Mouse (Mus musculus) layer of hippocampus, postnatal 14 days (tissue): ENCODE results near the gene Cyp2a5. TPM values are rescaled to one million over a fixed set of nuclear protein-coding genes. Genes with fewer than 3 reads are reported as not detected.
"Not testable (repeated sequence)": the region's sequence is repeated elsewhere in the genome, so short reads cannot be mapped to it uniquely, and the experiment has no call there.

Experiments
- DNase-seq, 2 experiments: peaks; one replicate each; pipeline ENCODE4 v3.0.0; 2021 to 2022; ENCODE audit warnings: low spot score in 2 of 2, mixed read lengths in 1 of 2
- long read RNA-seq, 2 experiments: library from polyadenylated mRNA; stranded (forward); transcript quantifications; one replicate each; pipeline ENCODE4 v2.0.0; 2021
- total RNA-seq, 2 experiments: library from RNA; stranded (reverse); gene quantifications; 2 replicates each; pipeline ENCODE4 v1.2.3; 2021

Gene Cyp2a5
- not detected for total RNA-seq
- long read RNA-seq, experiment 1: 0 reads
- long read RNA-seq, experiment 2: 0 reads

DNA sequence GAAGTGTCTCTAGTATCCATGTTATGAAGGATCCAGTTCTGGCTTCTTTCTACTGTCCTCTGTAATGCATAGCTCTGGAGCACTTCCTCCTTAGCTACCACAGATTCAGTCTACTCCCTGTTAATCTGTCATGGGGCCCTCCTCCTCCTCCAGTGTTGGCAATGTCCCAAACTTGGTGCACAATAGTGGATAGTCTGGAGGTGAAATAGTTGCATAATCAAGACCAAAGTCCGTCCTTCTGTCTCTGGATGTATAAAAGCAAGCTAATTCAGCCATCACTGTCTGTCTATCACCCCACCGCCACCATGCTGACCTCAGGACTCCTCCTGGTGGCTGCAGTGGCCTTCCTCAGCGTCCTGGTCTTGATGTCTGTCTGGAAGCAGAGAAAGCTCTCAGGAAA, at the start of gene Cyp2a5:
Cyp2a5 (plus strand) TSS at position 247 of the 400 bp plus-strand sequence.
- DNase-seq: not testable (repeated sequence)

- DNase-seq: not testable (repeated sequence)
Measured at GRCm38 (mm10) chr7:26786013-26786412, 49.1 kb upstream of the Cyp2a5 start.

DNA sequence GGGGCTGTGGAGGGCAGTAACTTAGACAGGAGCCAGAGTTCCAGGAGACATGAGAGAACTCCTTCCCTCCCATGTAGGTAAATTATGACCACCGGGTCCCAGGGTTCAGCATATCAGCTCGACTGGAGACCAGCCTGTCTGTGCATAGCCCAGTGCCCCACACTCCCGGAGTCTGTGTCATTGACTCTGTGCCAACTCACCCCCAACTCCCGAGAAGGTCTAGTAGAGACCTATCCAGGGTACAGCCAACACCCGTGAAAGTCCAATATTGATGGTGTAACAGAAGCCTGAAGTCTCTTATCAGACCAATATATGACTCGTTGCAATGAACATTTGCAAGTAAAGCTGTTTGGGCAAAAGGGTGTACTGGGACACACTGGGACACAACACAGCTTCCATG, 45.1 kb upstream of the Cyp2a5 start:
- DNase-seq: no peak

DNA sequence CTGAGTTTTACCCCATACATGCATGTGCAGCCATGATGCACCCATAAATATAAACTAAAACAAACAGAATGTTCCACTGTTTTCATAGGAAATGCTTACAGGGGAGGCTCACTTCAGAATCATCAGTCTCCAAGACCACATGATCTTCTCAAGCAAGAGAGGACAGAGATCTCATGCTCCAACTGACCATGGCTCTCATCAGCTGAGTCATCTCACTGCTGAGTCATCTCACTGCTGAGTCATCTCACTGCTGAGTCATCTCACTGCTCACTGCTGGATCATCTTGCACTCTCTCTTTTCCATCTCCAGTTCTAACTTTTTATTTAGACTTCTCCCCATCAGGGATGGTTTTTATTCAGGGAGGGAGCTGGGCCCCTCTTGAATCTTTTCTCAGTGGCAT, 35.0 kb upstream of the Cyp2a5 start:
- no peak for DNase-seq

GRCm38 (mm10) chr7:26800996-26801395, 34.1 kb upstream of the Cyp2a5 start:
- no peak for DNase-seq

DNA sequence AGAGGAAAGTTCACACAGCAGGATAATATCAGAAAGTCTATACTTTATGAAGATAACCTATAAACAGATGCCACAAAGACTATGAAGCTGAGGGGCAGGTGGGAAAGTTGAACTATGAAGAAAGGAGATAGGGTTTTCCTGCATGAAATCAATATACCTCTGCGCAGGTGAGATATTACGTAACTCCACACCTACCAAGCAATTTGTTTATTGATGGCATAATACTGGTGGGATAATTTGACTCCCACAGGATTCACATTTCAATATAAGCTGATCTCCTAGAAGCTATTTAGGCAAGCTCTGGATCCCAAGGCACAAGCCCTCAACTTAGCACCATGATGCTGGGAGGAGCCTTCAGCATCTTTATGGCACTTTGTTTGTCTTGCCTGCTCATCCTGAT, 26.5 kb upstream of the Cyp2a5 start, which contains the start of gene Cyp2g1:
Cyp2g1 (plus strand) TSS at position 301 of the 400 bp plus-strand sequence.
- no peak for DNase-seq

GRCm38 (mm10) chr7:26831556-26832292, 3.4 kb upstream of the Cyp2a5 start:
- not testable (repeated sequence) for DNase-seq

DNA sequence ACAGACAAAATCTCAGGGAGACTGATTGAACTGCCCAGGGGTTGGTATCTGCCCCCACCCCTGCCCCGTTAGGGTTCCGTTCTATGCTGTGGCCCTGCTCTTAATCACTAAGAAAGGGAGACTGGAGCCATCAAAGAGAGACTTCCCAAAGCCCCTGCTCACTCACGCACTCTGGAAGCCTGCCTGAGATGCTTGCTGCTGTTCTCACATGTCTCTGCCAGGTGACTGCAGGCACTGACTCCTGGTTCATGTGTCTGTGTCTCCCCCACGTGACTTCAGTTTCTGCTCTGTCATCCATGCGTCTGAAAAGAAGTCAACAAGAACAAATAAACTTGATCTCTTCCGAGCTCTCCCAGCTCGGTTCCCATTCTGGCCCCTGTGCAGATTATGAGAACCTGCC, 2.4 kb upstream of the Cyp2a5 start:
- not testable (repeated sequence) for DNase-seq

- DNase-seq: not testable (repeated sequence)
Measured at GRCm38 (mm10) chr7:26843400-26843799, 8.3 kb downstream of the Cyp2a5 start.

GRCm38 (mm10) chr7:26850063-26850462, 15.0 kb downstream of the Cyp2a5 start:
- DNase-seq: not testable (repeated sequence)

GRCm38 (mm10) chr7:26878581-26878980, 43.5 kb downstream of the Cyp2a5 start:
- DNase-seq: not testable (repeated sequence)

GRCm38 (mm10) chr7:26880600-26880999, 45.5 kb downstream of the Cyp2a5 start:
- not testable (repeated sequence) for DNase-seq

Other genes starting within 250 kb of the Cyp2a5 start
- not detected for gene Vmn1r185, start 216.8 kb upstream of the Cyp2a5 start, total RNA-seq
- not detected for gene Cyp2b23, start 148.9 kb upstream of the Cyp2a5 start, total RNA-seq
- gene Cyp2b19, start 78.2 kb upstream of the Cyp2a5 start, total RNA-seq: not detected
- not detected for gene Cyp2g1, start 26.4 kb upstream of the Cyp2a5 start, total RNA-seq
- gene Cyp2a22, start 104.1 kb downstream of the Cyp2a5 start, total RNA-seq: not detected
- gene Cyp2a12, start 193.8 kb downstream of the Cyp2a5 start, total RNA-seq: not detected